Mouse (Mus musculus): ENCODE data around the gene Prx.

The Prx gene

GRCm38 (mm10) chr7:27499036-27499435 lies at the start of gene Prx:
Prx (plus strand) TSS chr7:27499324.
- DNase-seq (ENCODE audit: low spot score in 2 of 2): no peak

- DNase-seq (ENCODE audit: low spot score in 2 of 2): no peak
Observed at GRCm38 (mm10) chr7:27451359-27451758, 47.8 kb upstream of the Prx start.

GRCm38 (mm10) chr7:27452206-27452770 lies 46.8 kb upstream of the Prx start:
- DNase-seq (ENCODE audit: low spot score in 2 of 2): no peak

- DNase-seq (ENCODE audit: low spot score in 2 of 2): no peak
Observed at GRCm38 (mm10) chr7:27454461-27455121, 44.5 kb upstream of the Prx start.

- no peak for DNase-seq (ENCODE audit: low spot score in 2 of 2)
Observed at GRCm38 (mm10) chr7:27455273-27455672, 43.9 kb upstream of the Prx start.

- no peak for DNase-seq (ENCODE audit: low spot score in 2 of 2)
Observed at GRCm38 (mm10) chr7:27458614-27459013, 40.5 kb upstream of the Prx start.

GRCm38 (mm10) chr7:27459640-27460039 lies 39.5 kb upstream of the Prx start:
- no peak for DNase-seq (ENCODE audit: low spot score in 2 of 2)

GRCm38 (mm10) chr7:27460477-27460876 lies 38.6 kb upstream of the Prx start:
- no peak for DNase-seq (ENCODE audit: low spot score in 2 of 2)

GRCm38 (mm10) chr7:27467648-27468047 lies 31.5 kb upstream of the Prx start:
- no peak for DNase-seq (ENCODE audit: low spot score in 2 of 2)

GRCm38 (mm10) chr7:27471390-27472120 lies 27.6 kb upstream of the Prx start:
- no peak for DNase-seq (ENCODE audit: low spot score in 2 of 2)

GRCm38 (mm10) chr7:27472596-27472995 lies 26.5 kb upstream of the Prx start:
- DNase-seq (ENCODE audit: low spot score in 2 of 2): no peak

GRCm38 (mm10) chr7:27473156-27473834 lies 25.8 kb upstream of the Prx start, which contains the start of gene Sertad3:
Sertad3 (plus strand) TSS chr7:27473768.
- DNase-seq (ENCODE audit: low spot score in 2 of 2): peak; percentile 100

GRCm38 (mm10) chr7:27473835-27474489 lies 25.2 kb upstream of the Prx start:
- DNase-seq (ENCODE audit: low spot score in 2 of 2): no peak

- DNase-seq (ENCODE audit: low spot score in 2 of 2): peak; percentile 98 to 99
Observed at GRCm38 (mm10) chr7:27474490-27474954, 24.6 kb upstream of the Prx start.

GRCm38 (mm10) chr7:27475596-27475995 lies 23.5 kb upstream of the Prx start:
- no peak for DNase-seq (ENCODE audit: low spot score in 2 of 2)

- no peak for DNase-seq (ENCODE audit: low spot score in 2 of 2)
Observed at GRCm38 (mm10) chr7:27476098-27476635, 23.0 kb upstream of the Prx start.

- DNase-seq (ENCODE audit: low spot score in 2 of 2): no peak
Observed at GRCm38 (mm10) chr7:27478561-27478960, 20.6 kb upstream of the Prx start.

- DNase-seq (ENCODE audit: low spot score in 2 of 2): no peak
Observed at GRCm38 (mm10) chr7:27479750-27480149, 19.4 kb upstream of the Prx start.

- DNase-seq (ENCODE audit: low spot score in 2 of 2): no peak
Observed at GRCm38 (mm10) chr7:27480506-27480905, 18.6 kb upstream of the Prx start.

GRCm38 (mm10) chr7:27480927-27481626 lies 18.0 kb upstream of the Prx start:
- no peak for DNase-seq (ENCODE audit: low spot score in 2 of 2)

- DNase-seq (ENCODE audit: low spot score in 2 of 2): peak; percentile 90 to 93
Observed at GRCm38 (mm10) chr7:27481627-27481969, 17.5 kb upstream of the Prx start.

Data from urinary bladder, postnatal 4 days (tissue).